ENCODE assay signal across 9 mouse cellular contexts in genomic region chr10:79918231-79919078, GRCm38 (mm10). TPM values are rescaled to one million over a fixed set of nuclear protein-coding genes. Genes with fewer than 3 reads are reported as not detected.
DNase-seq lines count a peak whose midpoint lies in the region; ATAC-seq and TF ChIP-seq lines count a peak whose summit lies in the region.
"Had no signal": no experiment of that assay in that cellular context is flagged by ENCODE, and none has a peak within 500 bp of the region (broad histone marks: within the 10 kb centered on the region; RNA-seq: fewer than 3 reads in every experiment).

No protein-coding gene starts in this region.

- H3K27me3 ChIP-seq in heart, adult 2 months (ENCODE audit: control insufficient read depth, insufficient read depth, low read length), result peaks cover 17% of the 10 kb centered on the region
- H3K27me3 ChIP-seq in hindbrain, postnatal 0 days (ENCODE audit: insufficient read depth, low read length), result peaks cover 53% of the 10 kb centered on the region
- peaks cover 65% of the 10 kb centered on the region for H3K27me3 ChIP-seq in midbrain, embryonic 12.5 days

- H3K79me2 ChIP-seq in heart, adult 2 months (replicated peaks; ENCODE audit: control insufficient read depth, insufficient read depth, low read length), result 0 out of 2 replicates have a peak, but pooled peaks cover 4% of the 10 kb centered on the region

- intact Hi-C loops in heart, adult 2 months (cut with DNase I), result no loop called here
- intact Hi-C loops in heart, postnatal 36 days (cut with DNase I), result no loop called here

- no peak for DNase-seq in heart, adult 2 months
- no peak for DNase-seq in heart, postnatal 36 days
- no peak for DNase-seq in hindbrain, postnatal 0 days (ENCODE audit: low spot score)
- no peak for DNase-seq in embryo, embryonic 11 days
- DNase-seq in urinary bladder, postnatal 14 days (ENCODE audit: low spot score), result no peak
- DNase-seq in layer of hippocampus, postnatal 36 days, result no peak

- H3K4me3 ChIP-seq in heart, adult 2 months, result peak overlapping the region; percentile 16; the same call in 1 of the 2 replicates
- H3K4me3 ChIP-seq in brown adipose tissue, adult 24 weeks (ENCODE audit: insufficient read depth, low read depth, low read length), result peak overlapping the region; percentile 2; the same call in 1 of the 2 replicates
- peak overlapping the region; percentile 15; the same call in 1 of the 2 replicates for H3K4me3 ChIP-seq in hindbrain, postnatal 0 days (ENCODE audit: low read length)
- H3K4me3 ChIP-seq in midbrain, embryonic 12.5 days, result peak overlapping the region; percentile 13
- H3K4me3 ChIP-seq: erythroblast, embryonic 14.5 days had no signal

- peak overlapping the region; percentile 27; the same call in 1 of the 2 replicates for H3K4me2 ChIP-seq in hindbrain, postnatal 0 days (ENCODE audit: low read depth, low read length)
- H3K4me2 ChIP-seq in midbrain, embryonic 12.5 days (replicated peaks), result peak overlapping the region; percentile 8; the same call in 1 of the 2 replicates

- H3K9me3 ChIP-seq in hindbrain, postnatal 0 days (ENCODE audit: low read length), result no peaks in the 10 kb centered on the region
- no peaks in the 10 kb centered on the region for H3K9me3 ChIP-seq in midbrain, embryonic 12.5 days

- no peaks in the 10 kb centered on the region for H3K36me3 ChIP-seq in heart, adult 2 months (ENCODE audit: control insufficient read depth, insufficient read depth, low read length)
- H3K36me3 ChIP-seq in hindbrain, postnatal 0 days (ENCODE audit: insufficient read depth, low read length), result no peaks in the 10 kb centered on the region
- H3K36me3 ChIP-seq in midbrain, embryonic 12.5 days, result no peaks in the 10 kb centered on the region

- no peak for TF ChIP-seq POLR2A in heart, adult 2 months (IDR thresholded peaks at IDR 0.05; ENCODE audit: insufficient read depth, low read depth, low read length)

- 15% methylated on average over 35 of the region's 35 CpGs for WGBS in heart, adult 2 months
- WGBS in hindbrain, postnatal 0 days, result 7% methylated on average over 35 of the region's 35 CpGs
- 3% methylated on average over 34 of the region's 35 CpGs for WGBS in midbrain, embryonic 12.5 days

- H3K27ac ChIP-seq in heart, adult 2 months, result no peak overlapping the region
- H3K27ac ChIP-seq in brown adipose tissue, adult 24 weeks (replicated peaks; ENCODE audit: low read depth, low read length), result no peak overlapping the region
- H3K27ac ChIP-seq in hindbrain, postnatal 0 days, result no peak overlapping the region
- no peak overlapping the region for H3K27ac ChIP-seq in midbrain, embryonic 12.5 days (replicated peaks)

- ATAC-seq in hindbrain, postnatal 0 days, result 0 out of 2 replicates have a peak, but pooled peaks have one; percentile 13
- ATAC-seq in midbrain, embryonic 12.5 days (ENCODE audit: low FRiP score, low read depth), result no peak

- H3K9ac ChIP-seq in heart, adult 2 months (ENCODE audit: low read depth, low read length), result peak overlapping the region; percentile 37
- H3K9ac ChIP-seq in hindbrain, postnatal 0 days (replicated peaks; ENCODE audit: low read length), result no peak overlapping the region; the same call in 1 of the 2 replicates
- H3K9ac ChIP-seq in midbrain, embryonic 12.5 days (replicated peaks), result no peak overlapping the region; the same call in 1 of the 2 replicates

- TF ChIP-seq CTCF in heart, adult 2 months (IDR thresholded peaks at IDR 0.05), result no peak
- TF ChIP-seq CTCF in hindbrain, postnatal 0 days (IDR thresholded peaks at IDR 0.05; ENCODE audit: low read depth), result no peak

- TF ChIP-seq EP300 in heart, adult 2 months (IDR thresholded peaks at IDR 0.05; ENCODE audit: insufficient read depth, low read depth, low read length), result no peak

- H3K4me1 ChIP-seq in heart, adult 2 months (ENCODE audit: control insufficient read depth, insufficient read depth, low read length), result peaks cover 10% of the 10 kb centered on the region
- H3K4me1 ChIP-seq in brown adipose tissue, adult 24 weeks (ENCODE audit: control insufficient read depth, insufficient read depth, insufficient read length, low read length), result peaks cover 13% of the 10 kb centered on the region
- peaks cover 24% of the 10 kb centered on the region for H3K4me1 ChIP-seq in hindbrain, postnatal 0 days (ENCODE audit: insufficient read depth, low read length)
- peaks cover 60% of the 10 kb centered on the region for H3K4me1 ChIP-seq in midbrain, embryonic 12.5 days

RNA-seq across cellular contexts. Expression of gene Kiss1r, which starts 1.7 kb away (rescaled TPM):
- total RNA-seq in heart, adult 2 months (2021), result under 1 TPM; 0.10 to 0.25 TPM
- polyA plus RNA-seq in heart, adult 2 months (2012; rRNA removed), result 0.79 and 1.5 TPM in 2 replicates
- under 1 TPM; 0.17 to 0.38 TPM for total RNA-seq in heart, postnatal 36 days (2021)
- 0.38 and 0.63 TPM in 2 replicates for polyA plus RNA-seq in brown adipose tissue, adult 24 weeks (2012; ENCODE audit: insufficient read depth, insufficient read length, missing spikeins)
- total RNA-seq in hindbrain, postnatal 0 days (2014; rRNA removed), result 7.7 and 9.4 TPM in 2 replicates
- 3.4 and 3.9 TPM in 2 replicates for polyA plus RNA-seq in hindbrain, postnatal 0 days (2015; fragmentation: Nextera tagmentation; extraction: Ambion mirVana)
- polyA plus RNA-seq in midbrain, embryonic 12.5 days (2016; fragmentation: Nextera tagmentation; extraction: Ambion mirVana), result 1.4 and 1.5 TPM in 2 replicates
- total RNA-seq in layer of hippocampus, postnatal 36 days (2021), result 1 to 10 TPM; 6.4 to 6.8 TPM

RNA-seq across cellular contexts. Expression of gene R3hdm4, which starts 2.6 kb away (rescaled TPM):
- 10 to 100 TPM; 82.4 to 85.6 TPM for total RNA-seq in heart, adult 2 months (2021)
- polyA plus RNA-seq in heart, adult 2 months (2012; rRNA removed), result 119 and 123 TPM in 2 replicates
- total RNA-seq in heart, postnatal 36 days (2021), result 10 to 100 TPM; 81.0 to 88.1 TPM
- polyA plus RNA-seq in brown adipose tissue, adult 24 weeks (2012; ENCODE audit: insufficient read depth, insufficient read length, missing spikeins), result 55.0 and 60.7 TPM in 2 replicates
- 111 and 133 TPM in 2 replicates for total RNA-seq in hindbrain, postnatal 0 days (2014; rRNA removed)
- polyA plus RNA-seq in hindbrain, postnatal 0 days (2015; fragmentation: Nextera tagmentation; extraction: Ambion mirVana), result 252 and 267 TPM in 2 replicates
- polyA plus RNA-seq in midbrain, embryonic 12.5 days (2016; fragmentation: Nextera tagmentation; extraction: Ambion mirVana), result 157 and 167 TPM in 2 replicates
- 100 to 1,000 TPM; 397 to 399 TPM for total RNA-seq in layer of hippocampus, postnatal 36 days (2021)

RNA-seq across cellular contexts. Expression of gene Gm26602, which starts 7.8 kb away (rescaled TPM):
- total RNA-seq in heart, adult 2 months (2021), result not detected
- not detected in 2 replicates for polyA plus RNA-seq in heart, adult 2 months (2012; rRNA removed)
- not detected for total RNA-seq in heart, postnatal 36 days (2021)
- not detected in 2 replicates for polyA plus RNA-seq in brown adipose tissue, adult 24 weeks (2012; ENCODE audit: insufficient read depth, insufficient read length, missing spikeins)
- not detected in 2 replicates for total RNA-seq in hindbrain, postnatal 0 days (2014; rRNA removed)
- polyA plus RNA-seq in hindbrain, postnatal 0 days (2015; fragmentation: Nextera tagmentation; extraction: Ambion mirVana), result 4.9 and 17.2 TPM in 2 replicates
- 27.9 and 34.2 TPM in 2 replicates for polyA plus RNA-seq in midbrain, embryonic 12.5 days (2016; fragmentation: Nextera tagmentation; extraction: Ambion mirVana)
- total RNA-seq in layer of hippocampus, postnatal 36 days (2021), result not detected

RNA-seq across cellular contexts. Expression of gene Arid3a, which starts 8.4 kb away (rescaled TPM):
- total RNA-seq in heart, adult 2 months (2021), result 1 to 10 TPM; 1.3 to 1.5 TPM
- polyA plus RNA-seq in heart, adult 2 months (2012; rRNA removed), result 0.88 and 1.7 TPM in 2 replicates
- 1 to 10 TPM; 1.9 to 2.6 TPM for total RNA-seq in heart, postnatal 36 days (2021)
- polyA plus RNA-seq in brown adipose tissue, adult 24 weeks (2012; ENCODE audit: insufficient read depth, insufficient read length, missing spikeins), result 1.3 and 2.9 TPM in 2 replicates
- 9.7 and 10.1 TPM in 2 replicates for total RNA-seq in hindbrain, postnatal 0 days (2014; rRNA removed)
- polyA plus RNA-seq in hindbrain, postnatal 0 days (2015; fragmentation: Nextera tagmentation; extraction: Ambion mirVana), result 2.5 and 2.6 TPM in 2 replicates
- polyA plus RNA-seq in midbrain, embryonic 12.5 days (2016; fragmentation: Nextera tagmentation; extraction: Ambion mirVana), result 4.0 and 5.6 TPM in 2 replicates
- 1 to 10 TPM; 4.8 to 5.1 TPM for total RNA-seq in layer of hippocampus, postnatal 36 days (2021)

RNA-seq across cellular contexts. Expression of gene Med16, which starts 9.7 kb away (rescaled TPM):
- 10 to 100 TPM; 40.8 to 54.1 TPM for total RNA-seq in heart, adult 2 months (2021)
- polyA plus RNA-seq in heart, adult 2 months (2012; rRNA removed), result 54.9 and 62.4 TPM in 2 replicates
- 10 to 100 TPM; 53.0 to 53.2 TPM for total RNA-seq in heart, postnatal 36 days (2021)
- polyA plus RNA-seq in brown adipose tissue, adult 24 weeks (2012; ENCODE audit: insufficient read depth, insufficient read length, missing spikeins), result 11.2 and 12.9 TPM in 2 replicates
- total RNA-seq in hindbrain, postnatal 0 days (2014; rRNA removed), result 71.4 and 82.2 TPM in 2 replicates
- 43.2 and 48.4 TPM in 2 replicates for polyA plus RNA-seq in hindbrain, postnatal 0 days (2015; fragmentation: Nextera tagmentation; extraction: Ambion mirVana)
- 65.4 and 68.4 TPM in 2 replicates for polyA plus RNA-seq in midbrain, embryonic 12.5 days (2016; fragmentation: Nextera tagmentation; extraction: Ambion mirVana)
- total RNA-seq in layer of hippocampus, postnatal 36 days (2021), result 10 to 100 TPM; 53.0 to 54.1 TPM
